Mouse (Mus musculus) hindbrain, embryonic 13.5 days (tissue): ENCODE results near the gene Tcaim. TPM values are rescaled to one million over a fixed set of nuclear protein-coding genes. Genes with fewer than 3 reads are reported as not detected.
"Not testable (repeated sequence)": the region's sequence is repeated elsewhere in the genome, so short reads cannot be mapped to it uniquely, and the experiment has no call there.

Experiments used
- ATAC-seq: fragments of 200-750 bp; cut with Nextera tagmentation; 2 replicates; pipeline ENCODE4 v1.8.0; 2017; ENCODE audit warnings: moderate TSS enrichment; ENCODE audit not compliant: low FRiP score
- H3K27ac ChIP-seq: fragments of 300-500 bp; sonication (generic); 2 replicates; pipeline ENCODE4 v1.5.1; 2015; ENCODE audit warnings: inconsistent platforms, mild to moderate bottlenecking, moderate library complexity
- H3K27me3 ChIP-seq: fragments of 300-500 bp; sonication (generic); 2 replicates; pipeline ENCODE4 v1.6.1; 2015; ENCODE audit warnings: mild to moderate bottlenecking, inconsistent platforms
- H3K36me3 ChIP-seq: fragments of 300-500 bp; sonication (generic); 2 replicates; pipeline ENCODE4 v1.6.1; 2015; ENCODE audit warnings: mild to moderate bottlenecking, inconsistent platforms
- H3K4me1 ChIP-seq: fragments of 300-500 bp; sonication (generic); replicated peaks from 2 replicates; pipeline ENCODE4 v1.6.1; 2015; ENCODE audit warnings: inconsistent platforms
- H3K4me2 ChIP-seq: fragments of 300-500 bp; sonication (generic); 2 replicates; pipeline ENCODE4 v1.6.1; 2015; ENCODE audit warnings: inconsistent platforms, mild to moderate bottlenecking, moderate library complexity
- H3K4me3 ChIP-seq: fragments of 300-500 bp; sonication (generic); 2 replicates; pipeline ENCODE4 v1.5.1; 2015; ENCODE audit warnings: mild to moderate bottlenecking, inconsistent platforms
- H3K9ac ChIP-seq: fragments of 300-500 bp; sonication (generic); 2 replicates; pipeline ENCODE4 v1.6.1; 2015; ENCODE audit warnings: mild to moderate bottlenecking, inconsistent platforms
- H3K9me3 ChIP-seq: fragments of 300-500 bp; sonication (generic); 2 replicates; pipeline ENCODE4 v1.6.1; 2016; ENCODE audit warnings: inconsistent platforms
- WGBS: fragments of 180-500 bp; shearing (Covaris S2); methylation state at CpG from one replicate; pipeline ENCODE4 v1.1.7; 2015; 5-methylcytosine and 5-hydroxymethylcytosine counted together
- polyA plus RNA-seq: library from polyadenylated mRNA; unstranded; fragments of >200 nt; fragmentation: Nextera tagmentation; extraction: Ambion mirVana; gene quantifications from 2 replicates; pipeline ENCODE4 v1.2.1, GENCODE M21; 2015

The Tcaim gene
- polyA plus RNA-seq, 1 experiment from 2014 or later = 7.9 TPM

- Histone ChIP-seq H3K4me1 (no peaks in the 10 kb centered on the region), H3K4me3 (no peak overlapping the region), H3K4me2 (no peak overlapping the region), H3K36me3 (peaks cover 75% of the 10 kb centered on the region), H3K27ac (no peak overlapping the region), H3K9ac (no peak overlapping the region), H3K27me3 (no peaks in the 10 kb centered on the region), H3K9me3 (no peaks in the 10 kb centered on the region)
- ATAC-seq = no peak
- WGBS = 94% methylated on average over 4 of the region's 4 CpGs
Observed at GRCm38 (mm10) chr9:122826743-122827142, 21.4 kb downstream of the Tcaim start.

DNA sequence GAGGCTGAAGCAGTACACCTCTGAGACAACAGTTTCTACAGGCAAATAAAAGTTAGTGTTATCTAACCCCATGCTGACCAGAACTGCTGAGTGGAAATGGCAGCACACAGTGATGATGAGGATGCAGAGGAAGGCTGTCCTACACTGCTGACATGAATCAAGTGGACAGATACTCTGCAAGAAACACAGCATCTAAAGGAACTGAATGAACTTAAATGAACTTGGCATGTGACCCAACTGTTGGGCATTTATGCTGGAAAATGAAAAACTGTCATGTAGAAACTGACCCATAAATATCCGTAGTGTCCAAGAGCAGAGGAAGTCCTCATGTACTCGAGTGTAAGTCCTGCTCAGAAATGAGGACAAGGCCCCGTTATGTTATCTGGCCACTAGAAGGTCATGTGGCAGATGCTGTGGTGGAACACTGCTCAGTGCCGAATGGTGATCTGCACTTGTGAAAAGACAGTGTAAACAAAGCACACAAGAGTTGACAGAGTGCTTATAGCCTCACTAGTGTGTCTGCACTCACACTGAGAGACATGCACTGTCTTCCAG, 24.6 kb downstream of the Tcaim start:
- no peak overlapping the region for H3K27ac ChIP-seq
- peaks cover 72% of the 10 kb centered on the region for H3K36me3 ChIP-seq
- ATAC-seq = no peak
- H3K4me2 ChIP-seq = no peak overlapping the region
- no peak overlapping the region for H3K4me3 ChIP-seq
- H3K9me3 ChIP-seq = no peaks in the 10 kb centered on the region
- 85% methylated on average over 4 of the region's 4 CpGs for WGBS
- no peaks in the 10 kb centered on the region for H3K4me1 ChIP-seq
- no peaks in the 10 kb centered on the region for H3K27me3 ChIP-seq
- H3K9ac ChIP-seq = no peak overlapping the region

GRCm38 (mm10) chr9:122836126-122836525, 30.8 kb downstream of the Tcaim start:
- H3K4me3 ChIP-seq = no peak overlapping the region
- H3K4me1 ChIP-seq = peaks cover 22% of the 10 kb centered on the region
- peak overlapping the region; percentile 70 for H3K27ac ChIP-seq
- no peaks in the 10 kb centered on the region for H3K9me3 ChIP-seq
- 77% methylated on average over 9 of the region's 9 CpGs for WGBS
- no peak overlapping the region for H3K9ac ChIP-seq
- no peak for ATAC-seq
- 0 out of 2 replicates have a peak, but pooled peaks cover 3% of the 10 kb centered on the region for H3K27me3 ChIP-seq
- no peak overlapping the region for H3K4me2 ChIP-seq
- H3K36me3 ChIP-seq = peaks cover 30% of the 10 kb centered on the region

DNA sequence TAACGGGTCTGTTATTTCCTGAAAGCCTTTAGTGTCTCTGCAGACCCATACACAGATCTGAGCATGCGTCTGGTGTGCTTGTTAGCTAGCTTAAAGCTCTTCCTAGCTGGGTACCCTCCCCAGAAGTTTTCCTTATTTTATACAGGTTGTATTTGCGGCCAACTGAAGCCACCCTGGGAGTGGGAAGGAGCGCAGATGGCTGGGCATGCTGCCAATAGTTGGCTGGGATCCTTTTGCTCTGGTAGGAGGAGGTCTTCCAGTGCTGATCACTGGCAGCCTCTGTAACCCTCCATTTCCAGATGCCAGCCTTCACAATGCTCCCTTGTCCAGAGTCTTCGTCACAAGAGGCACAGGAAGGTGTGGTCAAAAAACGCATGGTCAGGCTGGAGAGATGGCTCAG, 31.5 kb downstream of the Tcaim start:
- H3K36me3 ChIP-seq = peaks cover 27% of the 10 kb centered on the region
- no peak overlapping the region for H3K4me2 ChIP-seq
- H3K27me3 ChIP-seq = 0 out of 2 replicates have a peak, but pooled peaks cover 3% of the 10 kb centered on the region
- H3K4me1 ChIP-seq = peaks cover 22% of the 10 kb centered on the region
- H3K27ac ChIP-seq = peak overlapping the region; percentile 70
- H3K4me3 ChIP-seq = no peak overlapping the region
- 45% methylated on average over 6 of the region's 6 CpGs for WGBS
- no peak overlapping the region for H3K9ac ChIP-seq
- no peaks in the 10 kb centered on the region for H3K9me3 ChIP-seq
- ATAC-seq = peak; percentile 83

DNA sequence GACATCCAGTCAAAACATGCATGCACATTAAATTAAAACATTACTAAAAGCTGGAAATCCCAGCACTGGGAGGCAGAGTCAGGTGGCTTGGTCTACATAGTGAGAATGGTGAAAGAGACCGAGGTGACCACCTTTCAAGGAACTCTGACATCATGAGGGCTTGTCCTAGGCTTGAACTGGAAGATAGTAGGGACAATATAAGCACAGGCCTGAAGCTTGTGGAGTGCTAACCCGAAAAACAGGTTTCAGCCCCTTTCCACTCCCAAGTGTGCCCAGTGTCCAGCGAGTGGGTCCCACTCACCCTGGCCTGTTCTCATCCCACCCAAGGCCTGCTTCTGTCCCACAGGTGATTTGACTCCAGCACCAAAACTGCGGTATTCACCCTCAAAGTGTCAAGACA, 31.9 kb downstream of the Tcaim start:
- H3K27me3 ChIP-seq = 0 out of 2 replicates have a peak, but pooled peaks cover 3% of the 10 kb centered on the region
- 93% methylated on average over 4 of the region's 4 CpGs for WGBS
- peaks cover 22% of the 10 kb centered on the region for H3K4me1 ChIP-seq
- H3K9me3 ChIP-seq = no peaks in the 10 kb centered on the region
- no peak overlapping the region for H3K4me3 ChIP-seq
- peak overlapping the region; percentile 70; the same call in 1 of the 2 replicates for H3K27ac ChIP-seq
- ATAC-seq = 0 out of 2 replicates have a peak, but pooled peaks have one; percentile 39
- no peak overlapping the region for H3K9ac ChIP-seq
- H3K4me2 ChIP-seq = no peak overlapping the region
- peaks cover 26% of the 10 kb centered on the region for H3K36me3 ChIP-seq

- H3K27ac ChIP-seq = no peak overlapping the region
- no peak overlapping the region for H3K4me3 ChIP-seq
- peaks cover 24% of the 10 kb centered on the region for H3K36me3 ChIP-seq
- H3K9ac ChIP-seq = no peak overlapping the region
- 0 out of 2 replicates have a peak, but pooled peaks cover 3% of the 10 kb centered on the region for H3K27me3 ChIP-seq
- WGBS = 24% methylated on average over 16 of the region's 16 CpGs
- no peak for ATAC-seq
- H3K9me3 ChIP-seq = no peaks in the 10 kb centered on the region
- H3K4me2 ChIP-seq = no peak overlapping the region
- H3K4me1 ChIP-seq = peaks cover 22% of the 10 kb centered on the region
Observed at GRCm38 (mm10) chr9:122837680-122838079, 32.3 kb downstream of the Tcaim start.

- H3K9ac ChIP-seq = no peak within 1 kb of the TSS
- 84% methylated on average over 3 of the region's 3 CpGs for WGBS
- H3K27me3 ChIP-seq = no peaks in the 10 kb centered on the region
- H3K4me3 ChIP-seq = no peak within 1 kb of the TSS
- H3K27ac ChIP-seq = no peak within 1 kb of the TSS
- H3K9me3 ChIP-seq = peaks cover 4% of the 10 kb centered on the region; the same call in 1 of the 2 replicates
- no peak for ATAC-seq
- no peak within 1 kb of the TSS for H3K4me2 ChIP-seq
- H3K36me3 ChIP-seq = peaks cover 7% of the 10 kb centered on the region
- H3K4me1 ChIP-seq = no peaks in the 10 kb centered on the region
Observed at GRCm38 (mm10) chr9:122843760-122844159, 38.4 kb downstream of the Tcaim start, which contains the start of gene Gm35549. TSS of gene Gm35549 (minus strand) at chr9:122844035.

DNA sequence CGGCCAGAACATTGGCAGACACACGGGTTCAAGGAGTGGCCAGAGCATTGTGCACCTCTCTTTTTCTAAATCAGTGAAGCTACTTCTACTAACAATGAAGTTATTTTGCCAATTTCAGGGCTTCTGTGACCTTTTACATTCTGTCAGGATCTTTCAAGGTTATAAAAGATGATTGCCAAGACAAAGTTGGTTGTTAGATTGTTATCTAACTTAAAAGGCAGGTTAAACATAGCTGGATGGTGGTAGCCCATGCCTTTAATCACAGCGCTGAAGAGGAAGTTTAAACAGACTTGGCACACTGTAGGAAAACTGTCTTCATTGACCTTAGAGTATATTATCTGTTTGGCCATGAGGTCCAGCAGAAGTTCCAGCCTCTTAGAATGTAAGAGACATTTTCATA, 40.3 kb downstream of the Tcaim start:
- no peak overlapping the region for H3K9ac ChIP-seq
- H3K4me3 ChIP-seq = no peak overlapping the region
- H3K4me2 ChIP-seq = no peak overlapping the region
- no peak overlapping the region for H3K27ac ChIP-seq
- 87% methylated on average over 3 of the region's 3 CpGs for WGBS
- no peaks in the 10 kb centered on the region for H3K27me3 ChIP-seq
- H3K4me1 ChIP-seq = no peaks in the 10 kb centered on the region
- peaks cover 4% of the 10 kb centered on the region; the same call in 1 of the 2 replicates for H3K9me3 ChIP-seq
- peaks cover 24% of the 10 kb centered on the region for H3K36me3 ChIP-seq
- no peak for ATAC-seq

DNA sequence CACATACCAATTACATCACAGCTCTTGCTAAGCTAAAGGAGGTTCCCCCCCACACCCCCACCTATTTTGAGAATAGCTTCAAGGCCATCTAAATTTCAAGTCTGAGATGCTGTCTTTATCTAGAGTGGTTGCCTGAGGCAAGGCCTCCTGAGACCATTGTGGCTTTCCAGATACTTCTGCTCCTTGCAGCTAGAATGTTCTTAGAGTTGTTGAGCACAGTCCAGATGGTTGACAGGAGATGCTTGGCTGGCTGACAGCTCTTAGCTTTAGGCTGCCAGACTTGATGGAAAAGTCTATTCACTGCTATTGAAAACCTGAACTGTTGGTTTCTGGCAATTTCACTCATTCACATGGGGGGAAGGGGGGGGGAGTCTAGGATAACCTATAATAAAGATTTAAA, 40.8 kb downstream of the Tcaim start:
- Histone ChIP-seq H3K27me3 (no peaks in the 10 kb centered on the region), H3K9me3 (peaks cover 4% of the 10 kb centered on the region; the same call in 1 of the 2 replicates), H3K4me2 (no peak overlapping the region), H3K4me1 (no peaks in the 10 kb centered on the region), H3K9ac (no peak overlapping the region), H3K27ac (no peak overlapping the region), H3K36me3 (peaks cover 29% of the 10 kb centered on the region), H3K4me3 (no peak overlapping the region)
- ATAC-seq = no peak

GRCm38 (mm10) chr9:122847811-122848311, 42.5 kb downstream of the Tcaim start:
- not testable (repeated sequence) for H3K27ac ChIP-seq, H3K9ac ChIP-seq, H3K4me2 ChIP-seq, H3K4me3 ChIP-seq, ATAC-seq, H3K27me3 ChIP-seq, H3K4me1 ChIP-seq, H3K9me3 ChIP-seq
- WGBS = 97% methylated on average over 7 of the region's 8 CpGs
- H3K36me3 ChIP-seq = peaks cover 46% of the 10 kb centered on the region

- WGBS = 92% methylated on average over 7 of the region's 7 CpGs
- H3K4me1 ChIP-seq = no peaks in the 10 kb centered on the region
- H3K36me3 ChIP-seq = peaks cover 94% of the 10 kb centered on the region
- no peaks in the 10 kb centered on the region for H3K27me3 ChIP-seq
- no peak overlapping the region for H3K4me3 ChIP-seq
- ATAC-seq = no peak
- H3K9me3 ChIP-seq = no peaks in the 10 kb centered on the region
- no peak overlapping the region for H3K4me2 ChIP-seq
- no peak overlapping the region for H3K27ac ChIP-seq
- no peak overlapping the region for H3K9ac ChIP-seq
Observed at GRCm38 (mm10) chr9:122854526-122854925, 49.2 kb downstream of the Tcaim start.

- 93% methylated on average over 3 of the region's 7 CpGs for WGBS
- not testable (repeated sequence) for H3K4me1 ChIP-seq, H3K27ac ChIP-seq
Observed at GRCm38 (mm10) chr9:122855141-122855540, 49.8 kb downstream of the Tcaim start.

GRCm38 (mm10) chr9:122855617-122856016, 50.3 kb downstream of the Tcaim start:
- peaks cover 6% of the 10 kb centered on the region; the same call in 1 of the 2 replicates for H3K9me3 ChIP-seq
- H3K4me3 ChIP-seq = no peak overlapping the region
- H3K27ac ChIP-seq = no peak overlapping the region
- ATAC-seq = no peak
- peaks cover 94% of the 10 kb centered on the region for H3K36me3 ChIP-seq
- H3K4me2 ChIP-seq = no peak overlapping the region
- no peaks in the 10 kb centered on the region for H3K4me1 ChIP-seq
- over 99% methylated on average over 4 of the region's 4 CpGs for WGBS
- no peak overlapping the region for H3K9ac ChIP-seq
- no peaks in the 10 kb centered on the region for H3K27me3 ChIP-seq

More at GRCm38 (mm10) chr9:122855141-122855540, 49.8 kb downstream of the Tcaim start:
- not testable (repeated sequence) for H3K4me2 ChIP-seq, H3K27me3 ChIP-seq, H3K9me3 ChIP-seq, H3K9ac ChIP-seq, ATAC-seq, H3K4me3 ChIP-seq
- H3K36me3 ChIP-seq = peaks cover 94% of the 10 kb centered on the region
